Mouse (Mus musculus): Measurements from ENCODE around the gene Ptprn2. TPM values are rescaled to one million over a fixed set of nuclear protein-coding genes. Genes with fewer than 3 reads are reported as not detected.
A peak's percentile ranks its signal among the peaks of the same experiment; 100 is the strongest.
"Not testable (repeated sequence)": the region's sequence is repeated elsewhere in the genome, so short reads cannot be mapped to it uniquely, and the experiment has no call there.

The Ptprn2 gene
- polyA plus RNA-seq, 1 experiment from 2014 or later: 0.13 TPM

DNA sequence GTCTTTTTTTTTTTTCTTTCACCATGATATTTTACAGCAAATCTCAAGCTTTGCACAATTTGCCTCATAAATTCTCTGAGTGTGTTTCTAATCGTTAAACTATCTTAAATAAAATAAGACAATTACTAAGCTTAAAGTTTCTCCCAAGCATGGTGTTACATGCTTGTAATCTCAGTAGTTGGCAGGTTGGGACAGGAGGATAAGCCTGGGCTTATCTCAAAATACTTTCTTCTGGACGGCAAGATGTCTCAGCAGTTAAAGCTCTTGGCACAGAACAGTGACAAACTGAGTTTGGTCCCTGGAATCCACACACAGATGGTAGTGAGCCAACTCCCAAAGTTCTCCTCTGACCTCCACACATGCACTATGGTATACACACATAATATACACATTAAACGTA, 10.8 kb upstream of the Ptprn2 start:
- Histone ChIP-seq H3K36me3 (no peaks in the 10 kb centered on the region), H3K4me3 (no peak overlapping the region), H3K27me3 (no peaks in the 10 kb centered on the region), H3K9me3 (replicated peaks) (no peaks in the 10 kb centered on the region), H3K9ac (no peak overlapping the region), H3K27ac (no peak overlapping the region), H3K4me2 (no peak overlapping the region), H3K4me1 (replicated peaks) (no peaks in the 10 kb centered on the region)
- no peak for ATAC-seq (replicated peaks; ENCODE audit: insufficient number of reproducible peaks, insufficient read depth, low FRiP score, low read depth)
- 53% methylated on average over 3 of the region's 3 CpGs for WGBS

DNA sequence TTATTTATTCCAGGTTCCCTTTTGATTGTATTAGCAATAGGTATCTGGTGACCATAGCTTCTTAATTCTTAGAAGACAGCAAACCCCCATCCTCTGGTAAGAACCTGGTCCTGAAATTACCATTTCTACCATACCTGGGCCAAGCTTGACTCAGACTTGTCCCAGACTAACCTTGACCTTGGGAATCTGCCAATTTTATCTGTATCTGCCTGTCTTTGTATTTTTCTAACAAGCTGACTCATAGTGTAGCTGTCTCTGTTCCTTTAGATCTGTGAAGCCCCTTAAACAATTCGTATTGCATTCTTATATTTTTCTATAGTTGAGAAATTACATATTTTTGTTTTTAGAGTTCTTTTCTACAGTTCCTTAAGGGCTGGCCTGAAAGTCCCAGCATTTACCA, 6.7 kb upstream of the Ptprn2 start:
- H3K36me3 ChIP-seq: no peaks in the 10 kb centered on the region
- H3K27me3 ChIP-seq: 0 out of 2 replicates have a peak, but pooled peaks cover 3% of the 10 kb centered on the region
- WGBS: 47% methylated on average over 1 of the region's 1 CpGs
- ATAC-seq (replicated peaks; ENCODE audit: insufficient number of reproducible peaks, insufficient read depth, low FRiP score, low read depth): no peak
- no peaks in the 10 kb centered on the region for H3K9me3 ChIP-seq (replicated peaks)
- no peak overlapping the region for H3K4me2 ChIP-seq
- no peak overlapping the region for H3K4me3 ChIP-seq
- H3K27ac ChIP-seq: no peak overlapping the region
- H3K9ac ChIP-seq: no peak overlapping the region
- no peaks in the 10 kb centered on the region for H3K4me1 ChIP-seq (replicated peaks)

DNA sequence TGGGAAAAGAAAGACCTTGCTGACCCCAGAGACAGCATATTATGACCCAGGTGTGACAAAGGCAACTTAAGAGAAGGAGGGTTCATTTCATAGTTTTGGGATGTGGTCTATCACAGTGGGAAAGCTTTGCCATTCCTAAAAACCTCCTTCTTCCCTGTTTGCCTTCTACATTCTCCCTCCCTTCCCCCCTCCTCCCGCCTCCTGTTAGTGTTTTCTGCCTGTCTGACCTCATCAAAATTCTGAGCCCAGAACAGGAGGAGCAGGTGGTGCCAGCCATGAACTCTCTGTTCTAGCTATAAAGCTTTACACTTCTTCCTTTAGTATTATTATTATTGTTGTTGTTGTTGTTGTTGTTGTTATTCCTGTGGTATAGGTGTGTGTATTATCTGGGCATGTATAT, 3.6 kb upstream of the Ptprn2 start:
- no peak overlapping the region for H3K4me3 ChIP-seq
- no peak for ATAC-seq (replicated peaks; ENCODE audit: insufficient number of reproducible peaks, insufficient read depth, low FRiP score, low read depth)
- 72% methylated on average over 1 of the region's 1 CpGs for WGBS
- no peak overlapping the region for H3K9ac ChIP-seq
- peaks cover 23% of the 10 kb centered on the region for H3K27me3 ChIP-seq
- no peak overlapping the region for H3K27ac ChIP-seq
- H3K9me3 ChIP-seq (replicated peaks): no peaks in the 10 kb centered on the region
- H3K4me1 ChIP-seq (replicated peaks): peaks cover 13% of the 10 kb centered on the region
- H3K36me3 ChIP-seq: no peaks in the 10 kb centered on the region
- H3K4me2 ChIP-seq: no peak overlapping the region

DNA sequence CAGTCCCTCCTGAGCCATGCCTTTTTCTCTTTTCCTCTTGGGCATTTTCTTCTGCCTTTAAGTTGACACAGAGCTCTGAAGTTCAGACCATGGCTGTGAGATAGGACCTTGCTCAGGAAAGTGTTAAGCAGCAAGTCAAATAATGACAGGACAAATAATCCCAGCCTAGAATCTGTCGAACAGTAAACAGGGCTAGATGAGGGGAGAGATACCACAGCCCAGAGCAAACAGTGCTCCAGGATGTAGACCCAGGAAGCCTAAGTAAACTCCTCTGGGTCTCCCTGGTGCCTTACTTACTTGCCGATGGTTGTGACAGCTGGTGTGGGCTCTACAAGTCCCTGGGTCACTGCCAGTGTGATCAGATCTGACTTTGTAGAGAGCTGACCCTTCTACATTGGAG, 1.9 kb upstream of the Ptprn2 start:
- Histone ChIP-seq H3K36me3 (no peaks in the 10 kb centered on the region), H3K27me3 (peaks cover 34% of the 10 kb centered on the region), H3K4me1 (replicated peaks) (peaks cover 13% of the 10 kb centered on the region), H3K27ac (no peak overlapping the region), H3K9me3 (replicated peaks) (no peaks in the 10 kb centered on the region), H3K4me2 (no peak overlapping the region), H3K4me3 (no peak overlapping the region), H3K9ac (no peak overlapping the region)
- ATAC-seq (replicated peaks; ENCODE audit: insufficient number of reproducible peaks, insufficient read depth, low FRiP score, low read depth): no peak
- 37% methylated on average over 2 of the region's 2 CpGs for WGBS

DNA sequence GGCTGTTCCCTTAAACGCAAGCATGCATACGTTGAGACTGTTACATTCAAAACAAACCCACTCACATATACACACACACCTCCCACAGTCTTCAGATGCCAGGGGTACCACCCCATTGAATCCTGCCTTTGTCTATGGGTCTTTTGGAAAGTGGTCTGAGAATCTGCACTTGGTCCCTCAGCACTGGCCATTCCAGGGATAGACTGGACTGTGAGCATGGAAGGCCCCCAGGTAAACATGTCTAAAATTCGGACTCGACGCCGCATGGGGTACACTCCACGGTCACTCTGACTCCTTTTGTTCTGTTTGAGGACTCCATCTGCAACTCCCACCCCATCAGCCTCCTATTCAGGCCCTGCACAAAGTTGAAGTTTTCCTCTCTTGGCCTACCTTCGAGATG, 529 bp upstream of the Ptprn2 start:
- H3K9me3 ChIP-seq (replicated peaks): no peaks in the 10 kb centered on the region
- 76% methylated on average over 8 of the region's 8 CpGs for WGBS
- H3K27me3 ChIP-seq: peaks cover 34% of the 10 kb centered on the region
- 0 out of 2 replicates have a peak overlapping the region, but pooled peaks have one; percentile 55 for H3K4me3 ChIP-seq
- peak overlapping the region; percentile 97; the same call in 1 of the 2 replicates for H3K4me2 ChIP-seq
- no peaks in the 10 kb centered on the region for H3K36me3 ChIP-seq
- H3K4me1 ChIP-seq (replicated peaks): peaks cover 13% of the 10 kb centered on the region
- H3K9ac ChIP-seq: no peak overlapping the region
- H3K27ac ChIP-seq: no peak overlapping the region
- ATAC-seq (replicated peaks; ENCODE audit: insufficient number of reproducible peaks, insufficient read depth, low FRiP score, low read depth): no peak

DNA sequence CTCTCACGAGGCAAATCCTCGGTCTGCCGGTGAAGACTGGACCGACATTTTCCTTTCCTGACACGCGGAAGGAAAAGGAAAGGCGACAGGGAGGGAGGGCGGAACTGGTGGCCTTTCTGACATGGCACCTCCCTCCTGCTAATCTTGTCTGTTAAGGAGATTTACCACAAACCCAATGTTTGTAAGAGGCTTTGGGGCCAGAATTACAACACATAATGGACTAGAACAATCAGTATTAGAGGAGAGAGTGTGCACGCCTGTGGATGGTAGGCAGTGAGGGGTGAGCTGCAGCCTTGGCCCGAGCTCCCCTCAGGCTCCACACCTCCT, 847 bp downstream of the Ptprn2 start:
- peaks cover 13% of the 10 kb centered on the region for H3K4me1 ChIP-seq (replicated peaks)
- no peaks in the 10 kb centered on the region for H3K36me3 ChIP-seq
- no peak for ATAC-seq (replicated peaks; ENCODE audit: insufficient number of reproducible peaks, insufficient read depth, low FRiP score, low read depth)
- peaks cover 34% of the 10 kb centered on the region for H3K27me3 ChIP-seq
- no peak overlapping the region for H3K9ac ChIP-seq
- WGBS: 5% methylated on average over 10 of the region's 10 CpGs
- H3K4me2 ChIP-seq: peak overlapping the region; percentile 97
- H3K27ac ChIP-seq: no peak overlapping the region
- H3K4me3 ChIP-seq: peak overlapping the region; percentile 55
- no peaks in the 10 kb centered on the region for H3K9me3 ChIP-seq (replicated peaks)

DNA sequence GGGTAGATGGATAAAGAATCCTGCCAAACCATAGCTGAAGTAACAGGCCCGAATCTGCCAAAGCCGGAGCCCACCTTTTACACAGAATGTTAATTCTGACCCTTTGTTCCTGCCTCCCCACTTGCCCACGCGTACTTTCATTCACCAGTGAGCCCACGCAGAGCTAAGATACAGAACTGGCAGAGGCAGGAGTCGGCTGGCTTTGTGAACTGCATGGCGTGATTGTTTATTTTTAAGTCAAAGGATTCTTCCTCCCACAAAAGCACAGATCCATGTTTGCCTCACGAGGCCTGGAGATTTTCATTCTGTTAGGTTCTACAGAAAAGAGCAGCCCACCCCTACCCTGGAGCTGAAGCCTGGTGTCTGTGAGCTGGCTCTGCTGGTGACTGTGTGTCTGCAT, 3.3 kb downstream of the Ptprn2 start:
- Histone ChIP-seq H3K36me3 (no peaks in the 10 kb centered on the region), H3K9me3 (replicated peaks) (no peaks in the 10 kb centered on the region), H3K4me3 (no peak overlapping the region), H3K4me1 (replicated peaks) (peaks cover 13% of the 10 kb centered on the region), H3K27ac (no peak overlapping the region), H3K4me2 (no peak overlapping the region), H3K27me3 (peaks cover 31% of the 10 kb centered on the region), H3K9ac (no peak overlapping the region)
- 63% methylated on average over 8 of the region's 8 CpGs for WGBS
- ATAC-seq (replicated peaks; ENCODE audit: insufficient number of reproducible peaks, insufficient read depth, low FRiP score, low read depth): no peak

DNA sequence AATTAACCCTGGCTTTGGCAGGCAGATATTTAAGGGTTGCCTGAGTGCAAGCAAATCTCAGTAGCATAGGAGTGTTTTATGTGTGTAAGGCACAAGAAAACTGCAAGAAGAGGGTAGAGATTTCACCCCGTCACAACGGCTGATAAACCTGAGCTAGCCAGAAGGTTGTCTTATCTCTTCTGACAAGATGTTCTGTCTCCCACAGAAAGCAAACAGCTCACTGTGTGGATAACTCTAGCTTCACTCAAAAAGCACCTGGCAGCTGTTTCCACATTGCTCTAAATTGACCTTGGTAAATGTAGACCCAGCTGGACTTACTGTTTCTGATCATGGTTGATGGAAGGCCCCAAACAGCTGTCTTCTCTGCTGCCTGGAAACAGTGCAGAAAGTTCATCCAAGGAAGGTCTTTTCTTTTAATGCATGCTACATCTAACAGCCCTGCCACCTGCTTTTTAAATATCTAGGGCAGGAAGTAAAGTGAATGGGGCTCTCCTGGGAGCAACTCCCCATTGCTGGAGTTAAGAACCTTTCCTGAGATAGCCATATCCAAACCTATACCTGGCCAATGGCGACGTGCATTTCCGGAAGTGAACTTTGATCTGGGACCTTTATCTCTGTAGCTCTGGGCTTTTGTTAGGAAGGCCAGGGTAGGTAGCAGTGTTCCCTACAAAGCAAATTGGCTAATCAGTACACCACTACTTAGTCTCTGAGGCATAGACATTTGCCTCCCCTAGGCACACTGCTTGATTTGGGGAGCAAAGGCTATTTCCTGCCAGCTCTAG, 5.2 kb downstream of the Ptprn2 start:
- WGBS: 50% methylated on average over 5 of the region's 5 CpGs
- H3K9ac ChIP-seq: no peak overlapping the region

DNA sequence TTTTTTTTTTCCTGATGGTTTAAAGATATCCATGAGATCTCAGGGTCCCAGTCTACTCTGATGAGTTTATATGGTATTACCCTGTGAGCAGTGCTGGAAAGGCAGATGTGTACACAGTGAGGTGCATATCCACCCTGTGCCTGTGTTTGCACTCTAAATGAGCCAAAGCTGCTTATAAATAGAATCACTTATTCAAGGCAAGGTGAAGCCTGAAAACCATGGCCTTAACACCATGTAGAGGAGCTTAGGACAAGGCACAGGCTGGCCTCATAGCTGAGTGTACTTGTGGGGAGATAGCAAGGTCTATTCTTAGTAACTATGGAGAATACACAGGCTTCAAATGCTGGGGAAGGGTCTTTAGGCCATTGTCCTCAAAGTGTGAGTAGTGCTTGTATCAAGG, 13.1 kb downstream of the Ptprn2 start:
- Histone ChIP-seq H3K4me3 (no peak overlapping the region), H3K9ac (no peak overlapping the region), H3K4me1 (replicated peaks) (no peaks in the 10 kb centered on the region; the same call in 1 of the 2 replicates), H3K4me2 (no peak overlapping the region), H3K9me3 (replicated peaks) (no peaks in the 10 kb centered on the region), H3K27ac (no peak overlapping the region), H3K27me3 (no peaks in the 10 kb centered on the region), H3K36me3 (no peaks in the 10 kb centered on the region)
- no peak for ATAC-seq (replicated peaks; ENCODE audit: insufficient number of reproducible peaks, insufficient read depth, low FRiP score, low read depth)

More for the DNA sequence above, 5.2 kb downstream of the Ptprn2 start:
- no peaks in the 10 kb centered on the region for H3K9me3 ChIP-seq (replicated peaks)
- H3K4me1 ChIP-seq (replicated peaks): peaks cover 8% of the 10 kb centered on the region
- no peaks in the 10 kb centered on the region for H3K36me3 ChIP-seq
- no peak overlapping the region for H3K27ac ChIP-seq
- H3K4me3 ChIP-seq: no peak overlapping the region
- no peak for ATAC-seq (replicated peaks; ENCODE audit: insufficient number of reproducible peaks, insufficient read depth, low FRiP score, low read depth)
- peaks cover 21% of the 10 kb centered on the region for H3K27me3 ChIP-seq
- no peak overlapping the region for H3K4me2 ChIP-seq

DNA sequence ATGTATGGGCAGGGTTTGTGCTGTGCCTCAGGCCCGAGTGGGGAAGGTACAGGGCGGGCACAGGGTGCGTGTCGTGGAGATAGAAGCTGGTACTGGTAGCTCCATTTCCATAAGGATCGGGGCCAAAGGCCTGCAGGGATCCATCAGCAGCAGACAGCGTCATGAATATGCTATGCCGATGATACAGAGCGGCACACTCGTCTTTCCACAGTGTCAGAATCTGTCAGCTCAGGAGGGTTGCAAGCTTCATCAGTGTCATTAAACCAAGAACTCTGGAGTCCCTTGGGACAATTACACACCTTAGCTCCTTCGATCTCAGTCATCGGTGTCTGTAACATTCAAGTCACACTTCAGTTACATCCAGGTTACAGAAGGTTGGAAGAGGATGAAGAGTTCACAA, 15.1 kb downstream of the Ptprn2 start:
- WGBS: 78% methylated on average over 11 of the region's 11 CpGs
- H3K9me3 ChIP-seq (replicated peaks): no peaks in the 10 kb centered on the region
- no peak overlapping the region for H3K27ac ChIP-seq
- H3K4me2 ChIP-seq: no peak overlapping the region
- H3K27me3 ChIP-seq: no peaks in the 10 kb centered on the region
- H3K4me1 ChIP-seq (replicated peaks): no peaks in the 10 kb centered on the region; the same call in 1 of the 2 replicates
- H3K36me3 ChIP-seq: no peaks in the 10 kb centered on the region
- no peak overlapping the region for H3K9ac ChIP-seq
- no peak for ATAC-seq (replicated peaks; ENCODE audit: insufficient number of reproducible peaks, insufficient read depth, low FRiP score, low read depth)
- H3K4me3 ChIP-seq: no peak overlapping the region

DNA sequence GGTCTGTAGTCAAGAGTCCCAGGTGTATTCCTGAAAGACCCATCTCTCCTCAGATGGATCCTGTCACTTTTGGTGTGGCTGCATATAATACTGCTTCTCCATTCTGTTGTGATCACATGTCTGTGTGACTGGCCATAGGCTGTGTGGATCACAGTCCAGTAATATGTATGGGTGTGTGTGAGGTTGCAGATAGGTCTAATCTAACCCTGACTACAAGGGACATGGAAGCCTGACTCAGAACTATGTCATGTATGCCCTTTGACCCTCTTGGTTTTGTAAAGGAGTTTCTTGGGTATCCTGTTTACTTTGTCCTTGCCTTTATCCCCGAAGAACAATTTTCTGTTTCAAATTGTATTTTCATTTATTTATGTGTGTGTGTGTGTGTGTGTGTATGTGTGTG, 27.0 kb downstream of the Ptprn2 start:
- H3K4me1 ChIP-seq (replicated peaks): no peaks in the 10 kb centered on the region
- ATAC-seq (replicated peaks; ENCODE audit: insufficient number of reproducible peaks, insufficient read depth, low FRiP score, low read depth): no peak
- no peaks in the 10 kb centered on the region for H3K36me3 ChIP-seq
- 64% methylated on average over 1 of the region's 1 CpGs for WGBS
- H3K9ac ChIP-seq: no peak overlapping the region
- no peak overlapping the region for H3K4me2 ChIP-seq
- H3K9me3 ChIP-seq (replicated peaks): no peaks in the 10 kb centered on the region
- no peak overlapping the region for H3K4me3 ChIP-seq
- H3K27ac ChIP-seq: no peak overlapping the region
- no peaks in the 10 kb centered on the region for H3K27me3 ChIP-seq

DNA sequence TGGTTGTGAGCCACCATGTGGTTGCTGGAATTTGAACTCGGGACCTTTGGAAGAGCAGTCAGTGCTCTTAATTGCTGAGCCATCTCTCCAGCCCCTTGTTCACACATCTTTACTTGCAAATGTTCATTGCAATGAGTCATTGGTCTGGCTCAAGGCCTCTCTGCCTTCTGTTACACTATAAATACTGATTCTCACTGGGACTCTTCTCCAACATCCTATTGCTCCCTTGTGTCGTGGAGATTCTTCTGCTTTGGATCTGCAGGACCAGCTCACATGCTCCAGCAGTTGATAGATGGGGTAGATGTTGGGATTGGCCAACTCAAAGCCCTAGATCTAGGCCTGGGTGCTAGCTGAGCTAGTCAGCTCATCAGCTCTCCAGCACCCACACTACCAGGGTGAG, 28.3 kb downstream of the Ptprn2 start:
- not testable (repeated sequence) for H3K4me2 ChIP-seq; H3K4me3 ChIP-seq; H3K27ac ChIP-seq; H3K4me1 ChIP-seq (replicated peaks); H3K9ac ChIP-seq; H3K36me3 ChIP-seq; ATAC-seq (replicated peaks; ENCODE audit: insufficient number of reproducible peaks, insufficient read depth, low FRiP score, low read depth); H3K9me3 ChIP-seq (replicated peaks); H3K27me3 ChIP-seq
- WGBS: 77% methylated on average over 2 of the region's 2 CpGs
